Mouse (Mus musculus) spleen, adult 12 weeks (tissue): ENCODE results near the gene Prss8.
"Not testable (repeated sequence)": the region's sequence is repeated elsewhere in the genome, so short reads cannot be mapped to it uniquely, and the experiment has no call there.

Experiments used
- DNase-seq: peaks from one replicate; pipeline ENCODE4 v3.0.0; 2022; ENCODE audit warnings: low spot score

Prss8 gene

DNA sequence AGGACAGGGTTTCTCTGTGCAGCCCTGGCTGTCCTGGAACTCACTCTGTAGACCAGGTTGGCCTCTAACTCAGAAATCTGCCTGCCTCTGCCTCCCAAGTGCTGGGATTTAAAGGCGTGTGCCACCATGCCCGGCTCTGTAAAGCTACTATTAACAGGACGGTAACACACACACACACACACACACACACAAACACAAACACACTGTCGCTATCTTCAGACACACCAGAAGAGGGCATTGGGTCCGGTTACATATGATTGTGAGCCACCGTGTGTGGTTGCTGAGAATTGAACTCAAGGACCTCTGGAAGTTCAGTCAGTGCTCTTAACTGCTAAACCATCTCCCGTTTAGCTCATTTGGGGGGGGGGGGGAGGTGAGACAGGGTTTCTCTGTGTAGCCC is 34.0 kb downstream of the Prss8 start:
- not testable (repeated sequence) for DNase-seq

GRCm38 (mm10) chr7:127895442-127895841 is 34.5 kb downstream of the Prss8 start, which contains the start of the genes Gm21974 and Vkorc1:
Gm21974 (minus strand) TSS chr7:127895454.
Vkorc1 (minus strand) TSS chr7:127895617.
- DNase-seq: peak; percentile 85

- DNase-seq: no peak
These were observed 35.4 kb downstream of the Prss8 start for GRCm38 (mm10) chr7:127894480-127894879.

GRCm38 (mm10) chr7:127890798-127891197 is 39.1 kb downstream of the Prss8 start, which contains the start of gene Prss53:
Prss53 (minus strand) TSS chr7:127890970.
- no peak for DNase-seq

GRCm38 (mm10) chr7:127888821-127889220 is 41.1 kb downstream of the Prss8 start:
- DNase-seq: no peak

DNA sequence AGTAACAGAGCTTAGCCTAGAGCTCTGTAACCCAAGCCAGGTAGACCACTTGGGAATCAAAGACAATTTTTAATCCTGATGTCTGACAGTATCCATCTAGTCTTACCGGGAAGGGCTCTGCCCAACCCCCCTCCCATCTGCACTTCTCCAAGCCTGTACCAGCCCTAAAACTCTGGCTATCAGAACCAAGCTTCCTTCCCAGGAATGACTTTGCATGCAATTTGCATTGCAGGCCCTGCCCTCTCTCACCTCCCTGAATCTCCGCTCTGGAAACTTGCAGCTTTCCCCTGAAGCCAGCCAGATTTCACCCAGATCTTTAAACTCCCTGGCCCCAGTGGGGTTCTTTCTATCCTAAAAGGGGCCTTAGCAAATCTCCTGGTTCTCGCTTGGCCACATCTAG is 42.1 kb downstream of the Prss8 start:
- DNase-seq: no peak

GRCm38 (mm10) chr7:127887191-127887590 is 42.7 kb downstream of the Prss8 start:
- no peak for DNase-seq

- DNase-seq: no peak
These were observed 43.4 kb downstream of the Prss8 start for GRCm38 (mm10) chr7:127886551-127886950.

DNA sequence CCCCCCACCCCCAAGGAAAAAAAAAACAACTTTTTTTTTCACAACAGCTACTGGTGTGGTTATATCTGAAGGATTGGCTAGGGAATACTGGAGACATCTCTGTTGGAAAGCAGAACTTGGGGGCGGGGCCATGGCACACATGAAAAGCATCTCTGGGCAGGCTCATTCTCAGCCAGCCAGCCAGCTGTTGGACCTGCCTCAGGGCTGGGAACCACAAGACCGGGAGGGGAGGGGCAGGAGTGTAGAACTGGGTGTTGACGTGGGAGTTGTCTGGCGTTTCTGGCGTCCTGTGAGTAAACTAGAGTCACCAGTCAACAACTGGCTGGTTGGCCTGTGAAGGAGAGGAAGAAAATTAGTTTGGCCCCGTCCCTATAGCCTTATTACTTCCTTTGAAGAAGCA is 44.0 kb downstream of the Prss8 start:
- DNase-seq: no peak

DNA sequence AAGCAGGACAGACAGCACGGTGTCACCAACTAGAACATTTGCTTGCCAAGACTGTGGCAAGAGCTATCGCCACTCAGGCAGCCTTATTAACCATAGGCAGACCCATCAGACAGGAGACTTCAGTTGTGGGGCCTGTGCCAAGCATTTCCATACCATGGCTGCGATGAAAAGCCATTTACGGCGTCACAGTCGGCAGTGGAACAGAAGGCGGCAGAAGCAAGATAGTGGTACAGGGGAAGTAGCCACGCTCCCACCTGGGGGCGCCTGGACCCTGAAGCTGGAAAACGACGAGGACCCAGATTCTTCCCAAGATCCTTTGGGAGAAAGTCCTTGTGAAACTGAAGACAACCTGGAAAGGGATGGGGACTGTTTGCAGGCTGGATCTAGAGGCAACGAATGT is 49.5 kb downstream of the Prss8 start:
- DNase-seq: no peak

- no peak for DNase-seq
These were observed 50.6 kb downstream of the Prss8 start for GRCm38 (mm10) chr7:127879301-127879700.

DNA sequence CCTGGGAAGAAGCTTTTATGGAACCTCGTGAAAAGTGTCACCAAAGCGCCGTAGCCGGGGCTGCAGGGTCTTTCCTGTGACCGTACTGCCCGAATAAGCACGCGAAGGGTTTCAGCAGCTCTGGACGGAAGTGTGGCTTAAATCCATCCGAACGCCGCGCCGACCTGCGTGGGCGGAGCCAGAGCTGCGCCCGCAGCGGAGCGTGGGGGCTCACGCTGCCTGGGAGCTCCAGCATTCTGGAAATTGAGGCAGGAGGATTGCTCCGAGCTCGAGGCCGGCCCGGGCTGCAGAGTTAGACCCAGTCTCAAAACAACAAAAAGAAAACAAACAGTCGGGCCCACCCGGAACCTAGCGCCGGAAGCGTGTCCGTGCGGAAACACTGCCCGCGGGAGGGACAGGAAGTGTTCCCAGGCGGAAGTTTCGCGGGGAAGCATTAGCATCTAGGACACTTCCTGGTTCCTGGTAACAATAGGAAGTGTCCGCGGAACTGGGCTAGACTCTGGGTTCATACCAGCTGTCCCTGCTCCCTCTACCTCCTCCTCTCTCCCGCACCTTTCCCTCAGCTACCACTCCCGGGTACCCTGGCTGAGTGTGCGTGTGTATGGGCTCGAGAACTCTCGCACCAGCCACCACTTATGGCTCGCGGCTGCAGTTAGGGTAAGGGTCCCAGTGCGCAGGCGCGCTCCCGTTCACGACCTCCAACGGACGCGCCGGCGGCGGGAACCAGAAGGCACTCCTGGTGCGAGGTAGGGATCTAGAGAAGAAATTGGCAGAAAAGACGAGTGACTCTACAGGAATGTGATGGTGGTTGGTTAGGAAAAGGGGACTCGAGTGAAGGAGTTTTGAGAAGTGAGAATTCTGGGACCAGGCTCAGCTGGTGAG is 53.2 kb downstream of the Prss8 start, which contains the start of gene Zfp668:
TSS of gene Zfp668 (minus strand) at position 362 of the 882 bp plus-strand sequence.
- peak; percentile 84 for DNase-seq

DNA sequence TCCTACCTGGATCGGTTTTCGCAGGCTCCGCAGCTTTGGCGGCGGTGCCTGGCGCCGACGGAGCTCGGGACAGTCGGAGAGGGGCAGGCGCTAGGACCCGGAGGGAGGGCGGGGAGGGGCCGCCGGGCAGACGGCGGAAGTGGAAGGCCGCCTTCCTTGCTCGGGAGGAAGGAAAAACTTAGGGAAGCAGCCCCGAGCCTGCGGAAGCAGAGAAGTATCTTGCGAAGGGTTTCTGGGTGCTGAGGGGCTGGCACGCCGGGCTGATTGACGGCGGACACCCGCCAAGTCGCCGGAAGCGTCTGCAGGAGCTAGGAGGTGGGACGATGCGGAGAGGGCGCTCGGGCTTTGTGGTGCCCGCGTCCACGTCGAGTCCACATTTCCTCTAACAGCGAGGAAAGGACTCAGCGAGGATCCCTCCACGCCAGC is 53.9 kb downstream of the Prss8 start, which contains the start of gene Zfp646:
TSS of gene Zfp646 (plus strand) at position 181 of the 426 bp plus-strand sequence.
- peak; percentile 81 for DNase-seq
